Mouse (Mus musculus) inflammation-experienced regulatory T-cells, adult 16 weeks (primary cell): Measurements from ENCODE around the gene Gm21083. TPM values are rescaled to one million over a fixed set of nuclear protein-coding genes. Genes with fewer than 3 reads are reported as not detected.

Source experiments
- polyA plus RNA-seq: library from polyadenylated mRNA; unstranded; fragments of 100-300 nt; shearing (Covaris generic); gene quantifications from one replicate; pipeline ENCODE4 v1.2.1, GENCODE M21; 2017

Gene Gm21083
- polyA plus RNA-seq, result not detected

DNA sequence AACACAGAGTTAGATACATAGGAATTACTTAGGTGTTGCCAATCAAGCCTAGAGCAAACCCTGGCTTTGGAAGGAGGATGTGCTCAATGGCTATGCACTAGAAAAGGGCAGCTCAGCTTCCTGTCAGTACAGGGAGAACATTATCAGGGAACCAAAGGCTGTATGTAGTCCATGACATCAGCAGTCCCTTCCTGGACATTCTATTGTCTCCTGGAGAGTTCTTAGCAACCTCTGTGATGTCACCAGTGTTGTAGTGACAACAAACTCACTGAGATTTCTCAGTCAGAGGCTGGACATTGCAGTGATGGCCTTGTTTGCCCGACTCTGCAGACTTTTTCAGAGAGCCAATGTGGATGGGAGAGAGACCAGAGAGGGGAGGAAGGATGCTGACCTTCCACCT is at the start of gene Gm21083:
TSS of gene Gm21083 (plus strand) at position 301 of the 400 bp plus-strand sequence.

DNA sequence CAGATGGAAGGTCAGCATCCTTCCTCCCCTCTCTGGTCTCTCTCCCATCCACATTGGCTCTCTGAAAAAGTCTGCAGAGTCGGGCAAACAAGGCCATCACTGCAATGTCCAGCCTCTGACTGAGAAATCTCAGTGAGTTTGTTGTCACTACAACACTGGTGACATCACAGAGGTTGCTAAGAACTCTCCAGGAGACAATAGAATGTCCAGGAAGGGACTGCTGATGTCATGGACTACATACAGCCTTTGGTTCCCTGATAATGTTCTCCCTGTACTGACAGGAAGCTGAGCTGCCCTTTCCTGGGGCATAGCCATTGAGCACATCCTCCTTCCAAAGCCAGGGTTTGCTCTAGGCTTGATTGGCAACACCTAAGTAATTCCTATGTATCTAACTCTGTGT is 48.0 kb upstream of the Gm21083 start, which contains the start of gene Gm21190:
TSS of gene Gm21190 (minus strand) at position 101 of the 400 bp plus-strand sequence.

DNA sequence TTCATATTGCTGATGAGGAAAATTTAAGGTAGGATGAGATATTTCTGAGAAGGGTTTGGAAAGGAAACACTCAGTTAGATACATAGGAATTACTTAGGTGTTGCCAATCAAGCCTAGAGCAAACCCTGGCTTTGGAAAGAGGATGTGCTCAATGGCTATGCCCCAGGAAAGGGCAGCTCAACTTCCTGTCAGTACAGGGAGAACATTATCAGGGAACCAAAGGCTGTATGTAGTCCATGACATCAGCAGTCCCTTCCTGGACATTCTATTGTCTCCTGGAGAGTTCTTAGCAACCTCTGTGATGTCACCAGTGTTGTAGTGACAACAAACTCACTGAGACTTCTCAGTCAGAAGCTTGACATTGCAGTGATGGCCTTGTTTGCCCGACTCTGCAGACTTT is 41.6 kb downstream of the Gm21083 start, which contains the start of gene Speer4d:
TSS of gene Speer4d (plus strand) at position 301 of the 400 bp plus-strand sequence.

Other genes starting within 250 kb of the Gm21083 start
- gene Gm21149, start 100.8 kb upstream of the Gm21083 start, polyA plus RNA-seq, result not detected
- gene Gm21190, start 48.1 kb upstream of the Gm21083 start, polyA plus RNA-seq, result not detected
- gene Speer4d, start 41.7 kb downstream of the Gm21083 start, polyA plus RNA-seq, result not detected
- not detected for gene 4930572O03Rik, start 79.7 kb downstream of the Gm21083 start, polyA plus RNA-seq
- gene Speer4c, start 136.9 kb downstream of the Gm21083 start, polyA plus RNA-seq, result not detected